Mouse (Mus musculus): ENCODE results near the gene Arv1.

The Arv1 gene

DNA sequence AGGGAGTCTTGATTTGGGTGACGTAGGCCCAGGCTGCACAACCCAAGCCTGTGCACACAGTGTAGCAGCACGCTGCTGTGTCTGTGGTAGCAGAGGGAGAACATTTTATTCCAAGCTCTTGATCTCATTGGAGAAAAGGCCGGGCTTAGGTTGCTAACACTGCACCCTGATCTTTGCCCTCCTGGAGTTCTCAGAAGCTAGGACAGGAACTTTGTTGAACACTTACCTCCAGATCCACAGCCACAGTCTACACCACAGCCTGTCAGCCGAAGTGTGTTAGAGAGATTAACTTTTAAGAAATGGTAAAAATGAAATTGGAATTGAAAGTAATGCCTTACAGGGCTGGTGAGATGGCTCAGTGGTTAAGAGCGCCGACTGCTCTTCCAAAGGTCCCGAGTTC lies 2.4 kb downstream of the Arv1 start:
- DNase-seq (ENCODE audit: low spot score): no peak

- DNase-seq (ENCODE audit: low spot score): no peak
Measured at GRCm38 (mm10) chr8:124732828-124733227, 10.9 kb downstream of the Arv1 start.

GRCm38 (mm10) chr8:124735371-124735911 lies 13.5 kb downstream of the Arv1 start:
- DNase-seq (ENCODE audit: low spot score): no peak

GRCm38 (mm10) chr8:124739268-124739667 lies 17.3 kb downstream of the Arv1 start:
- DNase-seq (ENCODE audit: low spot score): no peak

GRCm38 (mm10) chr8:124746661-124747060 lies 24.7 kb downstream of the Arv1 start:
- no peak for DNase-seq (ENCODE audit: low spot score)

- no peak for DNase-seq (ENCODE audit: low spot score)
Measured at GRCm38 (mm10) chr8:124751191-124751590, 29.3 kb downstream of the Arv1 start.

DNA sequence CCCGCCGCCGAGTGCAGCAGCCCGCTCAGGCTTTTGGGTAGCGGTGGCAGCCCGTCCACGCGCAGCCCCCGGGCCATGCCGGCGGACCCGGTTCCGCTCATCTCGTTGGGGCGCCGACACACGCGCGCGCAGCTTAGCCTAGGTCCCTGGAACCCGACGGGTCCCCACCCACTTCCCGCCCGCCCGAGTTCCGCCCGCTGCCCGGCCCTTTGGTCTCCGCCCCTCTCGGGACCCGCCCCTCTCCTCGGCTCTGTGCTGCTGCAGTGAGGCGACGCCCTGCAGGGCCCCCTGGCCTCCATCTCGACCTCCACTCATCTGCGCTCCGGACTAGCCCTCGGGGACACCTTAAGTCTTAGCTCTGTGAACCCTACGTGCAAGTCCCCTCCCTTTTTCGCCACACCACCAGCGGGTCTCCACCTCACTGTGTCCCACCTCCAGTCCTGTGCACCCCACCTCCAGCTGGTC lies 29.8 kb downstream of the Arv1 start, which contains the start of gene Fam89a:
TSS of gene Fam89a (minus strand) at position 124 of the 465 bp plus-strand sequence.
- DNase-seq (ENCODE audit: low spot score): no peak

GRCm38 (mm10) chr8:124752325-124752862 lies 30.5 kb downstream of the Arv1 start:
- no peak for DNase-seq (ENCODE audit: low spot score)

GRCm38 (mm10) chr8:124754101-124754791 lies 32.3 kb downstream of the Arv1 start:
- no peak for DNase-seq (ENCODE audit: low spot score)

DNA sequence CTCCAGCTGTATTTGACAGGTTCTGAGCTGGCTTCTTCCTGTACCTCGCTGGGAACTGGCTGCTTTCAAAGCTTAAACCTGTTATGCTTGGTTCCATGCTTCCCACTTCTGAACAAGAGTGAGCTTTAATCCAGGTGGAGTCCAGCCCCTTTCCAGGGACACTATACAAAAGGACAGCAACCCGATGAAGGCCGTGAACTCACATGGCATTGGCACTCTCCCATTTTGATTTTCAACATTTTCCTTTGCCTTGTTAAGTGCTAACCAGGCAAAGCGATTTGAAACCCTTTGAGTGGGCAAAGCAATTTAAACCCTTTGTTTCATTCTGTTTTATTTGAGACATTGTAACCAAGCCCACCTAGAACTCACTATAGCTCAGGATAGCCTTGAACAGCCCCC lies 32.9 kb downstream of the Arv1 start:
- DNase-seq (ENCODE audit: low spot score): no peak

DNA sequence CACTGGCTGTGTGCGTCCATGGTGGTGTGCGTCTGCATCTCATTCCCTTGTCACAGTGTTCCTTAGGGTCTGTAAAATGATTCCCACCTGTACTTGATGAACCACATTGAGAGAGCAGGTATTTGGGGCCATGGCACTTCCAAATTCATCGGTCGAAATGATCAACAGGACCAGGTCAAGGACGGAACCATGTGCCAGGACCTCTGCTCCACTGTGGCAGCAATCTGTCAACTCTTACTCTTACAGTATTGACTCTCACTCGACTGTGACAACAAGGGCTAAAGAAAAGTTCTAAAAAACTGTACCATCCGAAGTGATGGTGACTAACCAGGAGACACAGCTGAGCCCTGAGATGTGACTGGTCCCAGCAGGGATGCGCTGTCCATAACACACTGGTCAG lies 33.5 kb downstream of the Arv1 start:
- no peak for DNase-seq (ENCODE audit: low spot score)

- no peak for DNase-seq (ENCODE audit: low spot score)
Measured at GRCm38 (mm10) chr8:124756153-124756552, 34.2 kb downstream of the Arv1 start.

DNA sequence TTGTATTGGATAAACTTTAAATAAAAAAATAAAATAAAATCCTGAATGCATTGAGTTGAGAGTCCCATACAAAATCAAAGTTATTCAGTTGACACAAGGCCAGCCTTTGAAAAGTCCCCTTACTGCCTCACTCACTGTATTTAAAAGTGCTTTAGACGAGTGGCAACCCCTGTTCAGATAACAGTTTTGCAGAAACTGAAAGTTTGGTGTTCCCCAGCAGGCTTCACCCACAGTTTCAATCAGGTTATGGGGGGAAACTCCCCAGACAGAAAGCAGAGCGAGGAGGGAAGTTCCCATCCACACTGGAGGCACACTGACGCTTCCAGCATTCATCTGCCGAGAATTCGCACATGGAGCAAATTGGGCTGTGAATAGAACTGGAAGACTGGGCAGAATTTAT lies 34.7 kb downstream of the Arv1 start:
- DNase-seq (ENCODE audit: low spot score): no peak

GRCm38 (mm10) chr8:124758544-124758943 lies 36.6 kb downstream of the Arv1 start:
- no peak for DNase-seq (ENCODE audit: low spot score)

GRCm38 (mm10) chr8:124763061-124763460 lies 41.1 kb downstream of the Arv1 start:
- no peak for DNase-seq (ENCODE audit: low spot score)

DNA sequence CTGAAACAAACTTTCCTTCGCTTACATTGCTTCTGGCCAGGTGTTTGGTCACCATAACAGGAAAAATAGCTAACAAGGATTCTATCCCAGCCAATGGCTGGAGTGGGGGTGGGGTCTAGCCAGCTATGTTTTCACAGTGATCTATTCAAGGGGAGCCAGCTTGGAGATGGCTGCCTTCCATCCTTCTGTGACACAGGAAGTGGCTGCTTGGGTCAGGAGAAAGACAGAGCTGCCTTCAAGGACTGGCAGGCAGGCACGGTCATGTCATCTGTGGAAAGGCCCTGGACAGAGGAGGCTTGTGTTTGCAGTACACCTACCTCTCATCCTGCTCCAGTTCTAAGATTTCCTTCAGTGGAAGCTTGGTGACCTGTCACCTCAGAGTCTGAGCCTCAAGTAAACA lies 50.5 kb downstream of the Arv1 start:
- DNase-seq (ENCODE audit: low spot score): no peak

- DNase-seq (ENCODE audit: low spot score): no peak
Measured at GRCm38 (mm10) chr8:124775695-124776094, 53.8 kb downstream of the Arv1 start.

DNA sequence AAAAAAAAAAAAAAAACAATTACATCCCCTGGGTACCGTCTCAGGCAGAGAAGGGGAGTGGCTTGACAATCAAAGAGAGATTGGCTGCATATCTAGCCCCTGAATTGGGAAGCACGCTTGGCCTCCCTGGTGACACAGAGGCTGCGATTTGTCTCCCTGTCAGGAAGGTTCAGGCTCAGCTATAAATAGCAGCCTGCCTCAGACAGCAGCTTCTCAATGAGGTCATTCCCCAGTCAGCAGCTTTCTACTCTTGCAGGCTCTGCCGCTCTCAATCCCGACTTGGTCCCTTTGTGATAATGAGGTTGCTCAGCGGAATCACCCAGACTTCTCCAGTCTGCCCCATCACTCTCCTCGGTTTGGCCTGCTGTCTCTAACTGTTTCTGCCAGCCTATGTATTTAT lies 58.3 kb downstream of the Arv1 start:
- peak; percentile 21 for DNase-seq (ENCODE audit: low spot score)

DNA sequence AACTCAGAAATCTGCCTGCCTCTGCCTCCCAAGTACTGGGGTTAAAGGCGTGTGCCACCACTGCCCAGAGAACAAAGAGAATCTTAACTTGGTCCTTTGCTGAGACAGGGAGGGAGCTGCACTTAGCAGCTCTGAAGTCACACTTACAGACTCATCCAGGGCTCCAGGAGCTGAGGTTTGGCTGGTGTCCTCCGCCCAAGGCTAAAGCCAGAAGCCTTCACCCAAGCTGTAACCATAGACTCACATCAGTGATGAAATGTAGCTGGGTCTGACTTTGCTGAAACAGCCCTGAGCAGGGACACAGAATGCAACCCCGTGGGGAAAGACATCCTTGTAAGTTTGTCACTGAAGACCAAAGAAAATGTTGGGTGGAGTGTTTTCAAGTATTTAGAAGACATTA lies 60.5 kb downstream of the Arv1 start:
- DNase-seq (ENCODE audit: low spot score): no peak

- DNase-seq (ENCODE audit: low spot score): no peak
Measured at GRCm38 (mm10) chr8:124783228-124783627, 61.3 kb downstream of the Arv1 start.

All from layer of hippocampus, adult 9-10 months (tissue).